Mouse (Mus musculus): ENCODE measurements at regions not wholly inside any gene's neighbourhood (a gene's known extent, or its start where the extent isn't known, plus 50 kb on each side); places are given as distances from the start of the nearest gene placed in this dataset.

DNA sequence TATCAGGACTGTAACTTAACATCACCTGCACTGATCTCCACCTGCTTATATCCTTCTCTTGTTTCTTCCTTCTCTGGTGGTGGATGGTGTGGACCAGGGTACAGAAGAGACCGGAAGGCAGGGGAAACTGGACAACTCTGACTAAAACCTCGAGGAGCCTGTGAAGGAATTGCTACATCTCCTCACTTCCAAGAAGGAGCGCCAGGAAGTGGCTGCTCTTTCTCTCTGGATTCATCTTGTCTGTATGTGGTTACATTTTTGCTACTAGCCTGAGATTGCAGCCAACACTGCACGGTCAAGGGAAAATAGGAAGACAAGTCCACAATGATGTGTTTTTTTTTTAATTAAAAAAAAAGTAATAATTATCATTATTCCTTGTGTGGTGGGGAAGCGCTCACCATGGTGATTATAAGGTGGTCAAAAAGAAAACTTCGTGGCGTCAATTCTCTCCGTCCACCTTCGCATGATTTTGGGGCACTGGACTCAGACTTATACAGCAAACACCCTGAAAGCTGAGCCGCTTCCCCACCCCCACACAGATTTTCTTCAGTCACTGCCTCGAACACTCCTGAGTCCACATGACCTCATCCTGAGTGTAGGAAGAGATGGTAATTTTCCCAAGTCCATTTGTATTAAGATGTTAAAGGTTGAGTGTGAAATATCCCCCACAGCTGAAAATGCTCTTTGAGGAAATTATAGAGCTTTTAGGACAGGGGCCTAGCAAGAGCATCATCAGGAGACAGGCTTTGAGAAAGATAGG, 177.2 kb downstream of the Rpap3 start:
- 89% methylated on average over 11 of the region's 11 CpGs for WGBS
- TF ChIP-seq POLR2A (IDR thresholded peaks at IDR 0.05; ENCODE audit: low read depth, low read length) (no peak), CTCF (IDR thresholded peaks at IDR 0.05; ENCODE audit: extremely low read depth, insufficient read depth, insufficient read length, insufficient replicate concordance) (no peak)
- no peak overlapping the region for H3K4me3 ChIP-seq (ENCODE audit: extremely low read depth, insufficient read depth, insufficient read length)
- no peak overlapping the region for H3K27ac ChIP-seq (ENCODE audit: insufficient read depth, low read length)
- no peak for DNase-seq (ENCODE audit: low read depth in 1 of 2, low spot score in 2 of 2)
- no peaks in the 10 kb centered on the region for H3K36me3 ChIP-seq (ENCODE audit: control insufficient read depth, insufficient read depth, low read length)
- no peaks in the 10 kb centered on the region; the same call in 1 of the 2 replicates for H3K4me1 ChIP-seq (ENCODE audit: control insufficient read depth, insufficient read depth, insufficient read length)
- no peaks in the 10 kb centered on the region for H3K27me3 ChIP-seq (ENCODE audit: control insufficient read depth, insufficient read depth, low read length)

DNA sequence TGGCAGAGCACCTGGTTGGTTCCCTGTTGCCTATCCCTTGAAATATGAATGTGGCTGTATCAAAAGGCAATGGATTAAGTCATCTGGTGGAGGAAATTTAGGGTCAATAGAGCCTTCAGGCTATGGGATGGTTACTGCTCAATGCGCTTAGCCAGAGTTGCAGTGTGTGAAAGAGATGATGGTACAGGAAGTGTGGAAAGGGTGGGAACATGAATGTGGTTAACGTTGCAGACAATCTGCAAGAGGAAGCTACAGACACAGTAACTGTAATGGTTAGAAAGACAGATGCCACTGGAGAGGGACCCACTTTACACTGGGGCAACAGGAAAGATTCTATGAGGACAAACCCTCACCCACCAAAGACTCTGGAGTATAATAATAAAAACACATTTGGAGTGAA, 185.2 kb downstream of the Rpap3 start:
- Histone ChIP-seq H3K36me3 (ENCODE audit: control insufficient read depth, insufficient read depth, low read length) (no peaks in the 10 kb centered on the region), H3K27me3 (ENCODE audit: control insufficient read depth, insufficient read depth, low read length) (no peaks in the 10 kb centered on the region), H3K4me3 (ENCODE audit: extremely low read depth, insufficient read depth, insufficient read length) (no peak overlapping the region), H3K27ac (ENCODE audit: insufficient read depth, low read length) (no peak overlapping the region), H3K4me1 (ENCODE audit: control insufficient read depth, insufficient read depth, insufficient read length) (peaks cover 3% of the 10 kb centered on the region; the same call in 1 of the 2 replicates)
- DNase-seq (ENCODE audit: low read depth in 1 of 2, low spot score in 2 of 2): no peak
- WGBS: 21% methylated on average over 2 of the region's 2 CpGs
- no peak for TF ChIP-seq POLR2A (IDR thresholded peaks at IDR 0.05; ENCODE audit: low read depth, low read length)
- TF ChIP-seq CTCF (IDR thresholded peaks at IDR 0.05; ENCODE audit: extremely low read depth, insufficient read depth, insufficient read length, insufficient replicate concordance): no peak

DNA sequence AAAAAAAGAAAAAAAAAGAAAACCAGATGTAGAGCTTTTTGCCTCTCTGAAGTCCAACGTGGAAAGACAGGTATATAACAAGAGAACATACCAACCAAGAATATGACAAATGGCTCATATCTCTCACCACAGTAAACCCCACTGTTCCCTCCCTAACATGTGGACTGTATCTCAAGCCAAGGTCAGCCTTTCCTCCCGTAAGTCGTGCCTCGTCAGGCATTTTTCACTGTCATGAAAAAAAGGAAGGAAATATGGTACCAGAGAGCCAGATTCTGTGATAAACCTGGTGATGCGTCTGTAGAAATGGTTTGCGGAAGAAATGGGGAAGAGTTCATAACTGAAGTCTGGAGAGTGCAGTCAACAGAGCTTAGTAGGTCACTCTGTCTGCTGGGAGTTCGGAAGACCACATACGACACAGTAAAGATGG, 185.7 kb downstream of the Rpap3 start:
- Histone ChIP-seq H3K27ac (ENCODE audit: insufficient read depth, low read length) (no peak overlapping the region), H3K4me1 (ENCODE audit: control insufficient read depth, insufficient read depth, insufficient read length) (peaks cover 3% of the 10 kb centered on the region; the same call in 1 of the 2 replicates), H3K27me3 (ENCODE audit: control insufficient read depth, insufficient read depth, low read length) (no peaks in the 10 kb centered on the region), H3K4me3 (ENCODE audit: extremely low read depth, insufficient read depth, insufficient read length) (no peak overlapping the region), H3K36me3 (ENCODE audit: control insufficient read depth, insufficient read depth, low read length) (no peaks in the 10 kb centered on the region)
- no peak for DNase-seq (ENCODE audit: low read depth in 1 of 2, low spot score in 2 of 2)
- 30% methylated on average over 8 of the region's 8 CpGs for WGBS
- TF ChIP-seq POLR2A (IDR thresholded peaks at IDR 0.05; ENCODE audit: low read depth, low read length) (no peak), CTCF (IDR thresholded peaks at IDR 0.05; ENCODE audit: extremely low read depth, insufficient read depth, insufficient read length, insufficient replicate concordance) (no peak)

DNA sequence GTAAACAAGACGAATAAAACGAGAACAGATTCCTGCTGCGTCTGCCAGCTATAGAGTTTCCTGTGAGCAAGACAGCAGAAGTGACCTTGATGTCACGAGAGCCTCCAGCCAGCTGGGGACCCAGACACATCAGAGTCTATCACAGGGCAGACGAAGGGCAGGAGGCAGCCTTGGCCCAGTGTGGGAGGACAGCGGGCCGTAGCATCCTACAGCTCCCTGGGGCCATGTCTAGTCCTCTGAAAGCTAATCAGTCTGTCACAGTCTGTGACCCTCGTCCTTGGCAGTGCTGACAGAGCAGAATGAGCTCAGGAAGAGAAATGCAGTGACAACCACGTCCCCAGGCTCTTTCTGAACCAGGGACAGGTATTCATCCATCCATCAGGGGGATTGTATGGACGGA, 187.7 kb downstream of the Rpap3 start:
- Histone ChIP-seq H3K36me3 (ENCODE audit: control insufficient read depth, insufficient read depth, low read length) (no peaks in the 10 kb centered on the region), H3K27ac (ENCODE audit: insufficient read depth, low read length) (no peak overlapping the region), H3K27me3 (ENCODE audit: control insufficient read depth, insufficient read depth, low read length) (no peaks in the 10 kb centered on the region), H3K4me3 (ENCODE audit: extremely low read depth, insufficient read depth, insufficient read length) (no peak overlapping the region), H3K4me1 (ENCODE audit: control insufficient read depth, insufficient read depth, insufficient read length) (peaks cover 3% of the 10 kb centered on the region; the same call in 1 of the 2 replicates)
- WGBS: 77% methylated on average over 10 of the region's 10 CpGs
- DNase-seq (ENCODE audit: low read depth in 1 of 2, low spot score in 2 of 2): no peak
- no peak for TF ChIP-seq CTCF (IDR thresholded peaks at IDR 0.05; ENCODE audit: extremely low read depth, insufficient read depth, insufficient read length, insufficient replicate concordance)
- no peak for TF ChIP-seq POLR2A (IDR thresholded peaks at IDR 0.05; ENCODE audit: low read depth, low read length)

- 93% methylated on average over 11 of the region's 11 CpGs for WGBS
- H3K27me3 ChIP-seq (ENCODE audit: control insufficient read depth, insufficient read depth, low read length): no peaks in the 10 kb centered on the region
- DNase-seq (ENCODE audit: low read depth in 1 of 2, low spot score in 2 of 2): no peak
Observed at GRCm38 (mm10) chr15:97517188-97517587, 188.4 kb downstream of the Rpap3 start.

GRCm38 (mm10) chr15:97515773-97516172, 189.9 kb downstream of the Rpap3 start:
- WGBS: 68% methylated on average over 4 of the region's 4 CpGs
- no peaks in the 10 kb centered on the region for H3K36me3 ChIP-seq (ENCODE audit: control insufficient read depth, insufficient read depth, low read length)
- no peak for TF ChIP-seq CTCF (IDR thresholded peaks at IDR 0.05; ENCODE audit: extremely low read depth, insufficient read depth, insufficient read length, insufficient replicate concordance)
- TF ChIP-seq POLR2A (IDR thresholded peaks at IDR 0.05; ENCODE audit: low read depth, low read length): no peak
- H3K27ac ChIP-seq (ENCODE audit: insufficient read depth, low read length): no peak overlapping the region
- H3K4me1 ChIP-seq (ENCODE audit: control insufficient read depth, insufficient read depth, insufficient read length): peaks cover 3% of the 10 kb centered on the region; the same call in 1 of the 2 replicates
- DNase-seq (ENCODE audit: low read depth in 1 of 2, low spot score in 2 of 2): no peak
- H3K4me3 ChIP-seq (ENCODE audit: extremely low read depth, insufficient read depth, insufficient read length): no peak overlapping the region
- no peaks in the 10 kb centered on the region for H3K27me3 ChIP-seq (ENCODE audit: control insufficient read depth, insufficient read depth, low read length)

More at GRCm38 (mm10) chr15:97517188-97517587, 188.4 kb downstream of the Rpap3 start:
- H3K4me3 ChIP-seq (ENCODE audit: extremely low read depth, insufficient read depth, insufficient read length): no peak overlapping the region
- no peak overlapping the region for H3K27ac ChIP-seq (ENCODE audit: insufficient read depth, low read length)
- TF ChIP-seq CTCF (IDR thresholded peaks at IDR 0.05; ENCODE audit: extremely low read depth, insufficient read depth, insufficient read length, insufficient replicate concordance) (no peak), POLR2A (IDR thresholded peaks at IDR 0.05; ENCODE audit: low read depth, low read length) (no peak)
- no peaks in the 10 kb centered on the region for H3K36me3 ChIP-seq (ENCODE audit: control insufficient read depth, insufficient read depth, low read length)
- peaks cover 3% of the 10 kb centered on the region; the same call in 1 of the 2 replicates for H3K4me1 ChIP-seq (ENCODE audit: control insufficient read depth, insufficient read depth, insufficient read length)
